Mouse (Mus musculus): ENCODE measurements around the gene Ferd3l. TPM values are rescaled to one million over a fixed set of nuclear protein-coding genes. Genes with fewer than 3 reads are reported as not detected.

The Ferd3l gene
- total RNA-seq, 2 experiments from 2014 or later, result not detected

- intact Hi-C loops (cut with DNase I), result no loop called here
- DNase-seq, result no peak
These were observed 35.6 kb downstream of the Ferd3l start for GRCm38 (mm10) chr12:33963671-33964369.

- intact Hi-C loops (cut with DNase I), result no loop called here
- no peak for DNase-seq
These were observed 36.2 kb downstream of the Ferd3l start for GRCm38 (mm10) chr12:33964427-33964826.

DNA sequence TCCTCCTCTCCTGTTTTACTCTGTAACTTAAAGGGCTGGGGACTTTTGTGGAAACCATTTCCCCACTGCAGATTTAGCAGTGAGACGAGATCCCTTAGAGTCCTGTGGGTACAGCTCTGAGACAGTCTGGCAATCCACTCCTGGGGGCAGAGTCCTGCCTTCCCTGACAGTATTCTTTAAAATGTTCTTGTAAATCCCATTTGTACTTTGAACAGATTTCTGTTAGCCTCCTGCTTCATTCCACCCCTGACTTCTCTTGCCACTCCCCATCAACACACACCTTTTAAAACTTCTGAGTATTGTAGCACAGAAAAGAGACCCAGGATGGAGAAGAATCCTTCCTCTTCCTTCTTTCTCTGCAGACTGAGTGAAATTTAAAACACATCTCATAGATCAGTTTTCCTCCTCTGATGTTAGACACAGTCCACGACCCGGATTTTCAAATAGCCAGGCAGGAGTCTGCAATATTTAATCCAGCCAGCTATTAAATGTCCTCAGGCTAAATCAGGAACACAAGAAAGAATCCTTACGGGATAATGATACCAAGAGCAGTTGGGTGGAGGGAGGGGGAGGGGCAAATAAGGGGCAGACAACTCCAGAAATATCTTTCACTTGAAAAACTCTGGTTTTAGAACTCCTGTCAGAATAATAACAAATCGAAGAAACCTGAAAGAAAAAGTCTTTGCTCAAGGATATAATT, 37.6 kb downstream of the Ferd3l start:
- intact Hi-C loops (cut with DNase I), result no loop called here
- no peak for DNase-seq

DNA sequence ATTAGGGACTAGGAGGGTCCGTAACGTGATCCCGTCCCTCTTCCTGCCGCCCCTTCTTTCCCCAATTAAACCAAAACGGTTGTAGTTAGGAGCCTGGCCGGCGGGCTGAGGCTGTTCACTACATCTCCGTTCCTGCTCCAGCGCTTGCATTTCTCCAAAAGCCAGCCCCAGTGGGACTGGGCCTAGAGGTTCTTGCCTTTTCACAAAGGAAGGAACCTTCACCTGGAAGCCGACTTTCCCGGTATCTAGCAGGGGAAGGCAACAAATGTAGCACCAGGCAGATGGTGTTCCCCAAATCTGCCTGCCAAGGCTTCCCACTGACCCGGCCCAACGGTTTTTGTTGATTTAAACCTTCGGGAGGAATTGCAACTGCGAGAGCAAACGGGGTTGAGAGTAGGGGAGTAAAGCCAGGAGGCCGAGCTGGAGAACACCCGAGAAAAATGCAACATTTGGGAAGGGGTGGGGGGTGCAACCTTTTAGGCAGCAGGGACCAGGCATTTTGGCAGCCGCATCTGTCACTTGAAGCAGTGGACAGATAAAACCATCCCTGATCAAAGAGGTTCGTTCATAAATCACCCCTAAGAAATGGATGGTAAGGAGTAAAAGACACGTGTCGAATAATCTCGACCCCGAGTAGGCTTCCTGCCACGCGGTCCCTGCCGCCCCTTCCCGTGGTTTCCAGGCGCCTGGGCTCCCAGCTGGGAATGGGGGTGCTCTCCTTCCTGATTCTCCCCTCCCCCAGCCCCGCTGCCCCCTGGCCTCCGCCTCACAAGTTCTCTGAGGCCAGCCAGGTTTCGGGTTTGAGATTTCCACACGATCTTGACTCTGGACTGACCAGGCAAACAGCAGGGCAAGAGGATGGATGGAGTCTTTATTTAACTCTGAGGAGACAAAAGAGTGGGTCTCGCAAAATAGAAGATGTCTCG, 38.5 kb downstream of the Ferd3l start:
- DNase-seq, result no peak
- intact Hi-C loops (cut with DNase I), result no loop called here

DNA sequence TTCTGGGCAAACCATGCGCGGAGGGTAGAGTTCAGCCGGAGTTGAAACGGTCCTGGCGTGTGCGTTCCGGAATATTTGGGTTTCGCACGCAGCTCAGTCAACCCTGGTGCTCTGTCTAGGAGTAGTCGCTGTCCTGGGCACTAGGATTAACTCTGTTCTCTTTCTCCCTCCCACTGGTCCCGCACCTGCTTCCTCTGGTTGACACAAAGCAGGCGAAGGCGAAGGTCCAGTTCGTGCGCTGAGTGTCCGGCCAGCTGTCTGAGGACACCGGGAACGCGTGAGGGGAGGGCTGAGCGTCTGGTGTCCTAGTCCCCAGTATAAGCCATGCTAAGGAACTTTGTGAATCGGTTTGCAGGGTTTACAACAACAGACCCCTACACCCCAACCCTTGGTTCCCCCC, 39.3 kb downstream of the Ferd3l start:
- no peak for DNase-seq
- intact Hi-C loops (cut with DNase I), result no loop called here

GRCm38 (mm10) chr12:33968041-33968897, 40.0 kb downstream of the Ferd3l start:
- intact Hi-C loops (cut with DNase I), result no loop called here
- DNase-seq, result no peak

DNA sequence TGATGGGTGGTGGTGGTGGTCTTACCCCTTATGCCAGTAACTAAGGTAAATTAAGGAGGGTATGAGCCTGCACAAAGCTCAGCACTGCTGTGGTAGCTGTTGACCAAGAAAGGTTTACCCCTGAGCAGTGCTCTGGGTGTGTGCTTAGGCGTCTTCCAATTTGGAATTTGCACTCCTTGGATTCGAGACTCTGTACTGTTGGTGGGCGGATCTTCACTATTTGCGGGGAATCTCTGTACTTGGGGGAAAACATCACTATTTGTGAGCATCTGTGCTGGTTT, 40.6 kb downstream of the Ferd3l start:
- intact Hi-C loops (cut with DNase I), result no loop called here

More for the DNA sequence above, 40.6 kb downstream of the Ferd3l start:
- DNase-seq, result no peak

Other genes with a start within 250 kb of the Ferd3l start
- gene Twist1, start 29.2 kb downstream of the Ferd3l start, total RNA-seq (2021), result 1 to 10 TPM; 2.2 to 2.8 TPM